In genomic region chr9:95598179-95598721, GRCm38 (mm10) we compare ENCODE assay signal across 9 mouse cellular contexts. TPM values are rescaled to one million over a fixed set of nuclear protein-coding genes. Genes with fewer than 3 reads are reported as not detected.
A peak's percentile ranks its signal among the peaks of the same experiment; 100 is the strongest.
DNase-seq lines count a peak whose midpoint lies in the region; ATAC-seq and TF ChIP-seq lines count a peak whose summit lies in the region.
"Had no signal": no experiment of that assay in that cellular context is flagged by ENCODE, and none has a peak within 500 bp of the region (broad histone marks: within the 10 kb centered on the region; RNA-seq: fewer than 3 reads in every experiment).

No protein-coding gene starts in this region.

- WGBS in kidney, postnatal 0 days = 46% methylated on average over 19 of the region's 19 CpGs
- 36% methylated on average over 19 of the region's 19 CpGs for WGBS in heart, postnatal 0 days
- WGBS in forebrain, embryonic 16.5 days = 59% methylated on average over 19 of the region's 19 CpGs

- H3K4me1 ChIP-seq in kidney, postnatal 0 days (replicated peaks; ENCODE audit: insufficient read depth, low read length) = no peaks in the 10 kb centered on the region
- H3K4me1 ChIP-seq in heart, postnatal 0 days (ENCODE audit: control insufficient read depth, insufficient read depth) = no peaks in the 10 kb centered on the region
- H3K4me1 ChIP-seq in forebrain, embryonic 16.5 days (replicated peaks; ENCODE audit: control insufficient read depth, insufficient read depth, low read length) = no peaks in the 10 kb centered on the region
- H3K4me1 ChIP-seq: midbrain, embryonic 12.5 days had no signal

- no peak overlapping the region for H3K27ac ChIP-seq in kidney, postnatal 0 days
- no peak overlapping the region for H3K27ac ChIP-seq in heart, postnatal 0 days (ENCODE audit: low read depth)
- no peak overlapping the region for H3K27ac ChIP-seq in forebrain, embryonic 16.5 days (ENCODE audit: low read length)
- H3K27ac ChIP-seq: midbrain, embryonic 12.5 days had no signal

- TF ChIP-seq EP300 in heart, postnatal 0 days (IDR thresholded peaks at IDR 0.05; ENCODE audit: low read depth) = no peak

- H3K27me3 ChIP-seq in kidney, postnatal 0 days (ENCODE audit: insufficient read depth, low read length) = no peaks in the 10 kb centered on the region
- H3K27me3 ChIP-seq in heart, postnatal 0 days (ENCODE audit: control insufficient read depth, insufficient read depth, low read length) = no peaks in the 10 kb centered on the region
- H3K27me3 ChIP-seq in forebrain, embryonic 16.5 days (replicated peaks; ENCODE audit: control insufficient read depth, insufficient read depth, low read length) = no peaks in the 10 kb centered on the region; the same call in 1 of the 2 replicates
- H3K27me3 ChIP-seq: Patski had no signal

- no peaks in the 10 kb centered on the region for H3K36me3 ChIP-seq in kidney, postnatal 0 days (ENCODE audit: insufficient read depth, low read length)
- no peaks in the 10 kb centered on the region for H3K36me3 ChIP-seq in heart, postnatal 0 days (replicated peaks; ENCODE audit: control insufficient read depth, insufficient read depth, low read length)
- no peaks in the 10 kb centered on the region for H3K36me3 ChIP-seq in forebrain, embryonic 16.5 days (ENCODE audit: control insufficient read depth, insufficient read depth)
- H3K36me3 ChIP-seq: midbrain, embryonic 12.5 days had no signal

- no peak for ATAC-seq in kidney, postnatal 0 days (replicated peaks; ENCODE audit: low FRiP score, low read depth)
- no peak for ATAC-seq in heart, postnatal 0 days (ENCODE audit: insufficient read depth, low read depth)
- ATAC-seq in megakaryocyte-erythroid progenitor cell, adult 5-6 weeks (replicated peaks; ENCODE audit: low FRiP score, low TSS enrichment, poor library complexity, severe bottlenecking) = peak; percentile 38; the same call in 1 of the 2 replicates
- ATAC-seq in forebrain, embryonic 16.5 days = no peak
- ATAC-seq: Patski had no signal

- no peak overlapping the region for H3K4me3 ChIP-seq in kidney, postnatal 0 days (replicated peaks; ENCODE audit: low read depth, low read length)
- H3K4me3 ChIP-seq in heart, postnatal 0 days (ENCODE audit: low read depth, low read length) = peak overlapping the region; percentile 20; the same call in 1 of the 2 replicates
- no peak overlapping the region for H3K4me3 ChIP-seq in forebrain, embryonic 16.5 days (replicated peaks; ENCODE audit: low read length)
- H3K4me3 ChIP-seq: midbrain, embryonic 12.5 days had no signal

- peak overlapping the region; percentile 34 for H3K4me2 ChIP-seq in kidney, postnatal 0 days (ENCODE audit: low read length)
- H3K4me2 ChIP-seq in heart, postnatal 0 days (ENCODE audit: low read depth, low read length) = peak overlapping the region; percentile 44
- H3K4me2 ChIP-seq in forebrain, embryonic 16.5 days (ENCODE audit: low read length) = no peak overlapping the region
- H3K4me2 ChIP-seq: midbrain, embryonic 12.5 days had no signal

- H3K9ac ChIP-seq in kidney, postnatal 0 days (ENCODE audit: low read depth, low read length) = no peak overlapping the region
- no peak overlapping the region for H3K9ac ChIP-seq in heart, postnatal 0 days (replicated peaks; ENCODE audit: low read depth, low read length)
- H3K9ac ChIP-seq in forebrain, embryonic 16.5 days (replicated peaks; ENCODE audit: low read depth, low read length) = no peak overlapping the region
- H3K9ac ChIP-seq: midbrain, embryonic 12.5 days had no signal

- DNase-seq in kidney, postnatal 0 days (ENCODE audit: low spot score) = no peak
- no peak for DNase-seq in kidney, adult 9 months
- peak; percentile 28 for DNase-seq in embryo, embryonic 11 days
- no peak for DNase-seq in heart, postnatal 0 days (ENCODE audit: low spot score)
- DNase-seq in gastrocnemius, postnatal 4 days (ENCODE audit: low spot score in 2 of 2) = no peak

- no peak for TF ChIP-seq CTCF in kidney, postnatal 0 days (IDR thresholded peaks at IDR 0.05; ENCODE audit: low read depth)
- no peak for TF ChIP-seq CTCF in heart, postnatal 0 days (IDR thresholded peaks at IDR 0.05; ENCODE audit: low read depth)

- no peaks in the 10 kb centered on the region for H3K9me3 ChIP-seq in kidney, postnatal 0 days (replicated peaks; ENCODE audit: low read length)
- no peaks in the 10 kb centered on the region for H3K9me3 ChIP-seq in heart, postnatal 0 days (replicated peaks; ENCODE audit: control insufficient read depth, low read length)
- H3K9me3 ChIP-seq in forebrain, embryonic 16.5 days (ENCODE audit: control insufficient read depth, low read length) = no peaks in the 10 kb centered on the region
- H3K9me3 ChIP-seq: midbrain, embryonic 12.5 days had no signal

RNA-seq across cellular contexts. Expression of gene Paqr9, which starts 38.8 kb away (rescaled TPM):
- polyA plus RNA-seq in kidney, postnatal 0 days (2015; fragmentation: Nextera tagmentation; extraction: Ambion mirVana) = 2.8 TPM in 2 replicates
- 6.3 and 9.5 TPM in 2 replicates for total RNA-seq in heart, postnatal 0 days (2014; rRNA removed; ENCODE audit: low replicate concordance)
- polyA plus RNA-seq in heart, postnatal 0 days (2015; fragmentation: Nextera tagmentation; extraction: Ambion mirVana) = 5.7 and 5.8 TPM in 2 replicates
- total RNA-seq in megakaryocyte-erythroid progenitor cell, adult 5-6 weeks (2014; fragmentation: Nextera tagmentation) = 31.8 and 38.8 TPM in 2 replicates
- total RNA-seq in megakaryocyte-erythroid progenitor cell, adult 5-6 weeks (2017) = 18.1 and 22.1 TPM in 2 replicates
- 1 to 10 TPM; 2.8 to 3.5 TPM for total RNA-seq in gastrocnemius, postnatal 4 days (2021)
- polyA plus RNA-seq in forebrain, embryonic 16.5 days (2015; fragmentation: Nextera tagmentation; extraction: Ambion mirVana) = 3.0 and 4.0 TPM in 2 replicates

RNA-seq across cellular contexts. Expression of gene Pcolce2, which starts 39.2 kb away (rescaled TPM):
- 0.88 and 1.5 TPM in 2 replicates for polyA plus RNA-seq in kidney, postnatal 0 days (2015; fragmentation: Nextera tagmentation; extraction: Ambion mirVana)
- 0.58 and 3.4 TPM in 2 replicates for total RNA-seq in heart, postnatal 0 days (2014; rRNA removed; ENCODE audit: low replicate concordance)
- polyA plus RNA-seq in heart, postnatal 0 days (2015; fragmentation: Nextera tagmentation; extraction: Ambion mirVana) = 2.6 TPM in 2 replicates
- not detected in 2 replicates for total RNA-seq in megakaryocyte-erythroid progenitor cell, adult 5-6 weeks (2014; fragmentation: Nextera tagmentation)
- not detected in 2 replicates for total RNA-seq in megakaryocyte-erythroid progenitor cell, adult 5-6 weeks (2017)
- total RNA-seq in gastrocnemius, postnatal 4 days (2021) = 1 to 10 TPM; 5.6 to 6.6 TPM
- 1.7 and 1.8 TPM in 2 replicates for polyA plus RNA-seq in forebrain, embryonic 16.5 days (2015; fragmentation: Nextera tagmentation; extraction: Ambion mirVana)
